Comparison of ENCODE assay signal across 7 mouse cellular contexts in the genomic region with DNA sequence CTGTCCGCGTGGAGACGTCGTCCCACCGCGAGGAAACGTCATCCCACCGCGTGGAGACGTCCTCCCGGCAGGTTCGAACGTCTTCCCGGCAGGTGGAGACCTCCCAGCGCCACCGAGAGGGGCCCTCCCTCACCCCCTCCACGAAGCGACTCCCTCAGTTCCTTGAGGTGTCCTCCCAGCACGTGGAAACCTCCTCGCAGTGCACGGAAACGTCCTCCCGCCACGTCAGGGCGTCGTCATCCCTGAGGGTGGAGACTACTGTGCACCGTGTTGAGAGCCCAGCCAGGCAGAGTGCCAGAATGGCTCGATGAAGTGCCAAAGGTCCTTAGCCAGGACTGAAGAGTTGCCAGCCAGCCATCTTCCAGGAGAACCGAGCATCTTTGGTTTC. TPM values are rescaled to one million over a fixed set of nuclear protein-coding genes. Genes with fewer than 3 reads are reported as not detected.
DNase-seq lines count a peak whose midpoint lies in the region; ATAC-seq lines count a peak whose summit lies in the region.

A gene (minus strand): TSS at position 183 of the 388 bp plus-strand sequence.

- peak; percentile 85 to 95 for DNase-seq in adrenal gland, adult (ENCODE audit: inconsistent age in 2 of 2, low spot score in 1 of 2)
- DNase-seq in cerebellum, postnatal 4 days (ENCODE audit: low spot score in 2 of 2) = peak; percentile 51 to 78
- peak; percentile 72 for DNase-seq in gastrocnemius, postnatal 25 days
- DNase-seq in intestine, embryonic 14.5 days (ENCODE audit: low spot score) = no peak
- DNase-seq in left cerebral cortex, postnatal 25 days (ENCODE audit: low spot score in 2 of 2) = peak; percentile 72 to 81
- DNase-seq in right cerebral cortex, postnatal 25 days = peak; percentile 80

- WGBS in intestine, embryonic 14.5 days = 2% methylated on average over 29 of the region's 29 CpGs

- peak within 1 kb of the TSS; percentile 77 for H3K27ac ChIP-seq in intestine, embryonic 14.5 days (ENCODE audit: low read depth)

- no peaks in the 10 kb centered on the region for H3K27me3 ChIP-seq in intestine, embryonic 14.5 days (replicated peaks; ENCODE audit: control insufficient read depth, insufficient read depth, low read length)

- H3K9me3 ChIP-seq in intestine, embryonic 14.5 days (ENCODE audit: control insufficient read depth, low read length) = no peaks in the 10 kb centered on the region

- H3K36me3 ChIP-seq in intestine, embryonic 14.5 days (ENCODE audit: control insufficient read depth, insufficient read depth, low read length) = peaks cover 30% of the 10 kb centered on the region

- H3K4me1 ChIP-seq in intestine, embryonic 14.5 days (replicated peaks; ENCODE audit: control insufficient read depth, insufficient read depth, low read length) = peaks cover 4% of the 10 kb centered on the region; the same call in 1 of the 2 replicates

- H3K4me3 ChIP-seq in intestine, embryonic 14.5 days (ENCODE audit: low read depth, low read length) = peak within 1 kb of the TSS; percentile 95

- intact Hi-C loops in left cerebral cortex, postnatal 25 days (cut with DNase I) = no loop called here

- peak; percentile 79 for ATAC-seq in intestine, embryonic 14.5 days (replicated peaks; ENCODE audit: low FRiP score, low TSS enrichment, low read depth)
- ATAC-seq in megakaryocyte-erythroid progenitor cell, adult 5-6 weeks (replicated peaks; ENCODE audit: low FRiP score, low TSS enrichment, poor library complexity, severe bottlenecking) = peak; percentile 76

- peak within 1 kb of the TSS; percentile 97 for H3K4me2 ChIP-seq in intestine, embryonic 14.5 days (ENCODE audit: low read length)

- peak within 1 kb of the TSS; percentile 83 for H3K9ac ChIP-seq in intestine, embryonic 14.5 days (ENCODE audit: low read length)

RNA-seq across cellular contexts. Expression of the gene that starts here (rescaled TPM):
- 1 to 10 TPM; 5.8 to 7.4 TPM for total RNA-seq in gastrocnemius, postnatal 25 days (2021)
- 37.3 and 38.0 TPM in 2 replicates for polyA plus RNA-seq in intestine, embryonic 14.5 days (2014; fragmentation: Nextera tagmentation; extraction: Ambion mirVana)
- total RNA-seq in left cerebral cortex, postnatal 25 days (2021) = 10 to 100 TPM; 12.1 to 15.9 TPM
- 7.8 and 15.3 TPM in 2 replicates for total RNA-seq in megakaryocyte-erythroid progenitor cell, adult 5-6 weeks (2014; fragmentation: Nextera tagmentation)
- 8.9 and 18.9 TPM in 2 replicates for total RNA-seq in megakaryocyte-erythroid progenitor cell, adult 5-6 weeks (2017)
